Mouse (Mus musculus) small intestine, adult 2 months (tissue): ENCODE data around the gene Sdcbp2. TPM values are rescaled to one million over a fixed set of nuclear protein-coding genes. Genes with fewer than 3 reads are reported as not detected.

Experiments used
- H3K27ac ChIP-seq: fragments of 200-500 bp; 2 replicates; pipeline ENCODE4 v1.5.1; 2012; ENCODE audit warnings: low read depth, low read length, control low read depth, inconsistent platforms; ENCODE audit not compliant: insufficient read depth
- H3K27me3 ChIP-seq: fragments of 200-500 bp; 2 replicates; pipeline ENCODE4 v1.6.1; 2012; ENCODE audit warnings: mild to moderate bottlenecking, moderate library complexity, low read length, inconsistent platforms; ENCODE audit not compliant: control insufficient read depth, insufficient read depth
- H3K36me3 ChIP-seq: fragments of 200-500 bp; 2 replicates; pipeline ENCODE4 v1.6.1; 2012; ENCODE audit warnings: mild to moderate bottlenecking, low read length, control low read depth, inconsistent platforms; ENCODE audit not compliant: control insufficient read depth, insufficient read depth
- H3K4me1 ChIP-seq: fragments of 200-500 bp; 2 replicates; pipeline ENCODE4 v1.6.1; 2012; ENCODE audit warnings: low read length, inconsistent platforms, mixed read lengths; ENCODE audit not compliant: control insufficient read depth, insufficient read depth, insufficient read length
- H3K4me3 ChIP-seq: fragments of 200-500 bp; 2 replicates; pipeline ENCODE4 v1.5.1; 2012; ENCODE audit warnings: low read depth, mild to moderate bottlenecking, control low read depth, inconsistent platforms, low read length, moderate library complexity
- CTCF ChIP-seq: fragments of 200-500 bp; IDR thresholded peaks from 2 replicates; pipeline ENCODE4 v1.5.1; 2012; ENCODE audit warnings: low read depth, mild to moderate bottlenecking, control low read depth, inconsistent platforms, low read length, moderate library complexity, mixed read lengths; ENCODE audit not compliant: insufficient replicate concordance, insufficient read length; ENCODE audit errors: extremely low read depth
- POLR2A ChIP-seq: fragments of 200-500 bp; IDR thresholded peaks from 2 replicates; pipeline ENCODE4 v1.6.1; 2012; ENCODE audit warnings: low read depth, mild to moderate bottlenecking, control low read depth, inconsistent platforms, low read length, moderate library complexity
- WGBS: fragments of 180-500 bp; shearing (Covaris S2); methylation state at CpG from one replicate; pipeline ENCODE4 v1.1.7; 2018; 5-methylcytosine and 5-hydroxymethylcytosine counted together
- polyA plus RNA-seq: library from polyadenylated mRNA; depleted of rRNA; stranded (reverse); fragments of >200 nt; gene quantifications from 2 replicates; pipeline ENCODE4 v1.2.3, GENCODE M21; 2012

Sdcbp2 gene
- polyA plus RNA-seq, 1 experiment: 228 TPM

GRCm38 (mm10) chr2:151586807-151587206 lies 14.4 kb downstream of the Sdcbp2 start:
- no peak overlapping the region for H3K4me3 ChIP-seq
- no peaks in the 10 kb centered on the region for H3K27me3 ChIP-seq
- 88% methylated on average over 1 of the region's 1 CpGs for WGBS
- no peaks in the 10 kb centered on the region for H3K4me1 ChIP-seq
- TF ChIP-seq CTCF (no peak), POLR2A (no peak)
- H3K27ac ChIP-seq: no peak overlapping the region
- peaks cover 27% of the 10 kb centered on the region for H3K36me3 ChIP-seq

GRCm38 (mm10) chr2:151587306-151587705 lies 14.9 kb downstream of the Sdcbp2 start:
- WGBS: 51% methylated on average over 9 of the region's 9 CpGs
- no peak overlapping the region for H3K27ac ChIP-seq
- no peaks in the 10 kb centered on the region for H3K4me1 ChIP-seq
- TF ChIP-seq CTCF (no peak), POLR2A (no peak)
- no peak overlapping the region for H3K4me3 ChIP-seq
- peaks cover 27% of the 10 kb centered on the region for H3K36me3 ChIP-seq
- no peaks in the 10 kb centered on the region for H3K27me3 ChIP-seq

GRCm38 (mm10) chr2:151598068-151598467 lies 25.6 kb downstream of the Sdcbp2 start:
- Histone ChIP-seq H3K36me3 (peaks cover 12% of the 10 kb centered on the region), H3K27me3 (no peaks in the 10 kb centered on the region), H3K4me3 (no peak overlapping the region), H3K4me1 (peaks cover 12% of the 10 kb centered on the region), H3K27ac (no peak overlapping the region)
- TF ChIP-seq POLR2A: no peak
- no peak for TF ChIP-seq CTCF
- 77% methylated on average over 2 of the region's 2 CpGs for WGBS

GRCm38 (mm10) chr2:151602106-151602505 lies 29.7 kb downstream of the Sdcbp2 start:
- TF ChIP-seq CTCF (no peak), POLR2A (no peak)
- H3K36me3 ChIP-seq: no peaks in the 10 kb centered on the region
- H3K4me3 ChIP-seq: no peak overlapping the region
- 18% methylated on average over 4 of the region's 4 CpGs for WGBS
- H3K27me3 ChIP-seq: no peaks in the 10 kb centered on the region
- H3K4me1 ChIP-seq: peaks cover 14% of the 10 kb centered on the region
- H3K27ac ChIP-seq: no peak overlapping the region

- peaks cover 14% of the 10 kb centered on the region for H3K4me1 ChIP-seq
- no peak for TF ChIP-seq CTCF
- no peak for TF ChIP-seq POLR2A
- no peak overlapping the region for H3K4me3 ChIP-seq
- H3K27me3 ChIP-seq: no peaks in the 10 kb centered on the region
- no peak overlapping the region for H3K27ac ChIP-seq
- no peaks in the 10 kb centered on the region for H3K36me3 ChIP-seq
- WGBS: 38% methylated on average over 4 of the region's 4 CpGs
Measured at GRCm38 (mm10) chr2:151603630-151604029, 31.2 kb downstream of the Sdcbp2 start.

- H3K4me1 ChIP-seq: peaks cover 16% of the 10 kb centered on the region
- H3K36me3 ChIP-seq: no peaks in the 10 kb centered on the region
- H3K27ac ChIP-seq: no peak overlapping the region
- no peak for TF ChIP-seq POLR2A
- TF ChIP-seq CTCF: no peak
- H3K4me3 ChIP-seq: no peak overlapping the region
- 59% methylated on average over 11 of the region's 11 CpGs for WGBS
- no peaks in the 10 kb centered on the region for H3K27me3 ChIP-seq
Measured at GRCm38 (mm10) chr2:151605437-151605987, 33.1 kb downstream of the Sdcbp2 start.

- TF ChIP-seq POLR2A: no peak
- TF ChIP-seq CTCF: no peak
- Histone ChIP-seq H3K4me1 (0 out of 2 replicates have a peak, but pooled peaks cover 2% of the 10 kb centered on the region), H3K4me3 (no peak overlapping the region), H3K27me3 (no peaks in the 10 kb centered on the region), H3K27ac (no peak overlapping the region), H3K36me3 (no peaks in the 10 kb centered on the region)
- 78% methylated on average over 1 of the region's 1 CpGs for WGBS
Measured at GRCm38 (mm10) chr2:151608435-151608834, 36.0 kb downstream of the Sdcbp2 start.
